Mouse (Mus musculus): ENCODE measurements at regions not wholly inside any gene's neighbourhood (a gene's known extent, or its start where the extent isn't known, plus 50 kb on each side); places are given as distances from the start of the nearest gene placed in this dataset.

GRCm38 (mm10) chr13:53553192-53553875 is 80.5 kb upstream of the Msx2 start:
- intact Hi-C loops (cut with DNase I), result no loop called here
- H3K4me3 ChIP-seq, result no peak overlapping the region
- H3K27ac ChIP-seq, result no peak overlapping the region
- no peak for TF ChIP-seq CTCF (IDR thresholded peaks at IDR 0.05)
- DNase-seq, result no peak

GRCm38 (mm10) chr13:53548396-53548795 is 75.5 kb upstream of the Msx2 start:
- no peak overlapping the region for H3K4me3 ChIP-seq
- DNase-seq, result no peak
- no peak overlapping the region for H3K27ac ChIP-seq
- TF ChIP-seq CTCF (IDR thresholded peaks at IDR 0.05), result no peak
- intact Hi-C loops (cut with DNase I), result no loop called here

GRCm38 (mm10) chr13:53543291-53543690 is 70.4 kb upstream of the Msx2 start:
- intact Hi-C loops (cut with DNase I), result no loop called here
- DNase-seq, result no peak
- no peak overlapping the region for H3K4me3 ChIP-seq
- no peak overlapping the region for H3K27ac ChIP-seq
- TF ChIP-seq CTCF (IDR thresholded peaks at IDR 0.05), result no peak

GRCm38 (mm10) chr13:53539797-53540196 is 66.9 kb upstream of the Msx2 start:
- Histone ChIP-seq H3K4me3 (no peak overlapping the region), H3K27ac (no peak overlapping the region)
- intact Hi-C loops (cut with DNase I), result no loop called here
- no peak for DNase-seq
- TF ChIP-seq CTCF (IDR thresholded peaks at IDR 0.05), result no peak

- intact Hi-C loops (cut with DNase I), result no loop called here
- no peak for DNase-seq
- no peak overlapping the region for H3K27ac ChIP-seq
- no peak overlapping the region for H3K4me3 ChIP-seq
- no peak for TF ChIP-seq CTCF (IDR thresholded peaks at IDR 0.05)
Observed at GRCm38 (mm10) chr13:53537937-53538336, 65.1 kb upstream of the Msx2 start.

- intact Hi-C loops (cut with DNase I), result no loop called here
- no peak overlapping the region for H3K27ac ChIP-seq
- no peak overlapping the region for H3K4me3 ChIP-seq
- no peak for TF ChIP-seq CTCF (IDR thresholded peaks at IDR 0.05)
- no peak for DNase-seq
Observed at GRCm38 (mm10) chr13:53535781-53536425, 63.0 kb upstream of the Msx2 start.

GRCm38 (mm10) chr13:53533738-53534137 is 60.9 kb upstream of the Msx2 start:
- no peak overlapping the region for H3K4me3 ChIP-seq
- no peak for TF ChIP-seq CTCF (IDR thresholded peaks at IDR 0.05)
- no peak overlapping the region for H3K27ac ChIP-seq
- no peak for DNase-seq
- intact Hi-C loops (cut with DNase I), result no loop called here

GRCm38 (mm10) chr13:53526880-53527279 is 54.0 kb upstream of the Msx2 start:
- intact Hi-C loops (cut with DNase I), result no loop called here
- no peak for DNase-seq
- H3K4me3 ChIP-seq, result no peak overlapping the region
- TF ChIP-seq CTCF (IDR thresholded peaks at IDR 0.05), result no peak
- H3K27ac ChIP-seq, result no peak overlapping the region

GRCm38 (mm10) chr13:53522807-53523206 is 49.9 kb upstream of the Msx2 start:
- no peak for TF ChIP-seq CTCF (IDR thresholded peaks at IDR 0.05)
- no peak for DNase-seq
- H3K4me3 ChIP-seq, result no peak overlapping the region
- H3K27ac ChIP-seq, result no peak overlapping the region
- intact Hi-C loops (cut with DNase I), result no loop called here

All from gastrocnemius, adult 2 months (tissue).